Mouse (Mus musculus) testis, postnatal 10 days (tissue): ENCODE data around the gene Arcn1.
A peak's percentile ranks its signal among the peaks of the same experiment; 100 is the strongest.

Source experiments
- DNase-seq: peaks from one replicate; pipeline ENCODE4 v3.0.0; 2021; ENCODE audit warnings: low spot score

Arcn1 gene

GRCm38 (mm10) chr9:44745371-44745770 is 22.3 kb downstream of the Arcn1 start:
- DNase-seq = no peak

DNA sequence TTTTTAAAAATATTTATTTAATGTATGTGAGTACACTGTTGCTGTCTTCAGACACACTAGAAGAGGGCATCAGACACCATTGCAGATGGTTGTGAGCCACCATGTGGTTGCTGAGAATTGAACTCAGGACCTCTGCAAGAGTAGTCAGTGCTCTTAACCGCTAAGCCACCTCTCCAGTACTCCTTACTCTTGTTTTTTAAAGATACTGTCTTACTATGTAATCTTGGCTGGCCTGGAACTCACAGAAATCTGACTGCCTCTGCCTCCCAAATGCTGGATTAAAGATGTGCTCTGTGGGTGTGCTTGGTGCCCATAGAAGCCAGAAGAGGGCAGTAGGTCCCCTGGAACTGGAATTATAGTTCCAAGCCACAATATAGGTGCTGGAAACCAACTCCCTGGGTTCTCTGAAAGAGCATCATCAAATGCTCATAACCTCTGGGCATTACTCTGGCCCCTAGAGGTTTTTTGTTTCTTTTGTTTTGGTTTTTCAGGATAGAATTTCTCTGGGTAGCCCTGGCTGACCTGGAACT is 26.9 kb downstream of the Arcn1 start:
- no peak for DNase-seq

DNA sequence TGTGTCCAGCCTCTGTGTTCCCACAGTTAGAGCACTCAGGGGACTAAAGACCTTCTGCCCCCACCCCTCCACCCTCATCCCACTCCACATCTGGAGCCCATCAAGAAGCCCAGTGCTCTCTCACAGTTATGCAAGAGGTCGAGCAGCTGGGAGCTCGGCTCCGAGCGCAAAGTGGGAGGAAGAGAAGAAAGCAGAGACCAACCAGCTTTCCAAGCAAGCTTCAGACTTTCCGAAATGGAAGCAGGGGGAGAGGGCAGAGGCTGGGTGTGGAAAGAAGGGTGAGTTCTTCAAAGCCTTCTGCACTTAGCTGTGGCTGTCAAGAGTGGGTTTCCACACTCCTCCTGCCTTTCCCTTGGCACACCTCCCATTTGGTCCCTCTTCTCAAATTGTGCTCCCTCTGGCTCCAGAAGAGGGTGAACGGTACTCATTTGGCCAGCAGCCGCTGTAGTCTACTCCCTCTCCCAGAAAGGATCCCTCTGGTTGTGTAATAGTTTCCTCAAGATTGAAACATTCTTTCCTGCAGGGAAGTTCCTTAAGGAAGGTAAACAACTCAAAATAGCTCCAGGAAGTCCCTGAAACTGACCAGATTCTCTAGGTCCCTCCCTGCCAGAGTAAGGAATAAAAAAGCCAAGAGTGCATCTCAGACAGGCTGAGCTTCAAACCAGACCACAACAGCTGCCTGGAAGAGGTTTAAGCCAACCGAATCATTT is 30.2 kb downstream of the Arcn1 start:
- DNase-seq = peak; percentile 56

DNA sequence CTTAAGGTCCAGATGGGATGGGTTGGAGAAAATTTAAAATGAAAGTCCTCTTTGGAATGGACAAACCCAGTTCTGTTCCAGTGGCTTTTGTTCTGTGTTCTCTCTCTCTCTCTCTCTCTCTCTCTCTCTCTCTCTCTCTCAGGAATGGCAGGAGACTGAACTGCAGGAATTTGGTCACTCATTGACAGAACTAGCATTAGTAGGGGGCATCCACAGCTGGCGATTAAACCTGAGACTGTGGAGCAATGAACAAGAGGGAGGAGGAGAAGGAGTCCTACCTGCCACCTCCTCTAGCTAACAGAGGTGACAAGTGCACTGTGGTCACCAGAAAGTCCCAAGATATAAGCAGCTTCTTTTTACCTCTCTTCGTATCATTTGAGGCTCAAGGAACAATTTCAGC is 31.3 kb downstream of the Arcn1 start:
- no peak for DNase-seq

DNA sequence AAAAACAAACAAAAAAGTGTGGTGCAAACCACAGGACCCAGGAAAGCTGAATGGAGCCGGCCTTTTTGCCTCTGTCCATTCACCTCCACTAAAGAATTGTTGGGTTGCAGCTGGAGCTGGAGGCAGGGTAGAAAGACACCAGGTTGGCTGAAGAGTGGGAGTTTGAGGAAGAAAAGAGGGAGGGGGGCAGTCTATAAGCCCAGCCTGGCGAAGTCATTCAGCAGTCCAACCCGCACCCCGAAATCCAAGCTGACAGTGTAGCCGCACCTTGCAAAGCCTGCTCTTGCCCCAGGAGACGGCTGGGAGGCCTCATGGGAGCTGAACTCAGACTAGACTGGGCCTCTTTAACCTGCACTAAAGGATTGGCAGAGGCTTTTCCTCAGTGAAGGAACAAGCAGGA is 31.8 kb downstream of the Arcn1 start:
- DNase-seq = no peak

DNA sequence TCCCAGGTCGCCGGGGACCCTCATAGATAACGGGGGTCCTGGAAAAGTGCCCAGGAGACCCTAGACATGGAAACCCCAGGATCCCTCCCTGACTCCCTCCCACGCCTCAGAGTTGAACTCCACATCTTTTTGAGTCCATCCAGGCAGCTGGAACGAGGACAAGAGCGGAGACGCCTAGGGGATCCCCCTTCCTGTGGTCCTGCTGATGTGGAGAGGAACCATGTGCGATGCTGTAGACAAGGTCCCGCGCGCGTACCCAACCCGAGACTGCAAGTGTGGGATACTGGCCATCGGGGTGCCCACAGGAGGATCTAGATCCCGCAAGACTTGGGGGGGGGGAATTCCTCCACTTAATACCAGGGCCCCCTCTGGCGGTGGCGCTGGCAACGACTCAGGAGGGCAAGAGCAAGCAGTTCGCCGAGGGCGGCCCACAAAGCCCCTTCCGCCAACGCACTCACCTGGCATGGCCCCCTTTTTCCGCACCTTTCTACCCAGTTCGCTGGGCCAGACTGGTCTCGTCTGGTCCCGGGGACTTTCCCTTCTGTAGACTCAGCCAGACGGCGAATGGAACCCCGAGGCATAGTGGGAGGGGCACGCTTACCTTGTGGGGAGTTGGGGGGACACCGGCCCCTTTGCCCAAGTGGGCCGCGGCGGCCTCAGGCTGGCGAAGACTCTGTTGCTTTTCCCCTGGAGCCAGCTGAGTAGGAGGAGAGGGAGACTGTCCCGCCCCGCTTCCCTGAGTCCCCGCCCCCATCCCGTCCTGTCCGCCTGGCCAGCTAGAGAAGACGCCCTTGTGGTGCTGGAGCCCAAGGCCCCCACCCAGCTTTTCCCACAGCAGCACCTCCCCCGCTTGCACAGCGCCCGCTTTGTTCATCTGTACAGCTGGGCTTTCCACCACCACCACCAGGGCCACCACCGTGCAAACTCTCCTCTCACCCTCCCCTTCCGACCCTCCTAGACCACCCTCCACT is 32.8 kb downstream of the Arcn1 start, which contains the start of gene Phldb1:
Gene Phldb1, minus strand, starts transcription at position 675 of the 971 bp plus-strand sequence.
- peak; percentile 89 for DNase-seq

DNA sequence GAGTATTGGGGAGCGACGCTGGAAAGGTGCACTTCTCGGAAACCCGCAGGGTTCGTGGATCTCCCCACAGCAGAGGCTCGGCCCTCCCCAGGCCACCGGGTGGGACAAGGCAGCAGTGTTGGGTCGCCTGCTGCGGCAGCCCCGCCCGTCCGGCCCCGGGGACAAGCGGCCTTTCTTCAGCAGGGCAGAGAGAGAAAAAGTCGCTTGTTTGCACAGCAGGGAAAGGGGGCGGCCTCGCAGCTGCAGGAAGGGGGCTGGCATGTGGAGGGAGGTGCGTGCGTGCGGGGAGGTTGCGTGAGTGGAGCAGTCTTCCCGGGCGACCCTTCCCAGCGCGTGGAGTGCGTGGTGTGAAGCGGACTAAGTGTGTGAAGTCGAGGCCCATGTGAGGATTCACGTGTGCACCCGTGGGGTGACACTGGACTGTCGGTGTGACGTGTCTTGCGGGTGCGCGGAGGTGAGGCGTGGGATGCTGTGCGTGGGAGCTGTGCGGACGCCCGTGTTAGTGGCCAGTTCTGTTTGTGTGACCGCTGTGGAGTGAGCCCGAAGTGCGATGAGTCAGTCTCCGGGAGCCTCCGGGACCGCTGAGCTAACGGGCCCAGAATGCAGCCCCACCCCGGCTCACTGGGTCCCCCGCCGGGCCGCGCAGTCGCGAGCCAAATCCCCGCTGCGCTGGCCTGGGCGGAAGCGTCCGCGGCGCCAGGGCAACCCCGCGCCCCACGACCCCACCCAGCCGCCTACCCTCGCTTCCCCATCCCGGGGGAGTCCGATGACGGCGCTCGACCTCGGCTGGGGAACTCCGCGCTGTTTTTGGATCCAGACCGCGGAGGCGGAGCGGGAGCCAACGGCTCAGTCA is 33.7 kb downstream of the Arcn1 start:
- peak; percentile 71 for DNase-seq

DNA sequence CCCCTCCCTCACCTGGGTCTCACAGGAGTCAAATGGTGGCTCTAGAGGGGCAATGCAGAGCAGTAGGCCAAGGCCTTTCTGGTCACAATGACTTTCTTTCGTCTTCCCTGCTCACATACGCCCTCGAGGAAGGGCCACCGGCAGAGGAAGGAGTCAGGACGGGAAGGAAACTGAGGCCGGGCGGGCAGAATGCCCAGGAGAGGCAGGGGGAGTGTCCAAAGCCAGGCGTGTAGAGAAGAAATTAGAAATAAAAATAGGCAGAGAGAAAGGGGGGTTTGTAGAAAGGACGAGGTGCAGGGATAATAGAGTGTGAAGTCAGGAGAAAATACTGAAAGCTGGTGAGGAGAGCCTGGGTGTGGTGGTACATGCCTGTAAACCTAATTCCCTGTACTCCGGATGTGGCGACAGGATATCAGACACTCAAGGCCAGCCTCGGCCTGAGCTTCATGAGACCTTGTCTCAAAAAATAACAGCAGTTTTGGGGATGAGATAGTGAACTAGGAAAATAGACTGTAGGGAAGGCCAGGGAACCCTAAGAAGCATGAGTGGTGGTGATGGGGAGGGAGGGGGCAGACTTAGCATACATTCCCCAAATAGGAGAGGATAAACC is 34.6 kb downstream of the Arcn1 start:
- no peak for DNase-seq

- no peak for DNase-seq
These were observed 35.5 kb downstream of the Arcn1 start for GRCm38 (mm10) chr9:44732130-44732549.

DNA sequence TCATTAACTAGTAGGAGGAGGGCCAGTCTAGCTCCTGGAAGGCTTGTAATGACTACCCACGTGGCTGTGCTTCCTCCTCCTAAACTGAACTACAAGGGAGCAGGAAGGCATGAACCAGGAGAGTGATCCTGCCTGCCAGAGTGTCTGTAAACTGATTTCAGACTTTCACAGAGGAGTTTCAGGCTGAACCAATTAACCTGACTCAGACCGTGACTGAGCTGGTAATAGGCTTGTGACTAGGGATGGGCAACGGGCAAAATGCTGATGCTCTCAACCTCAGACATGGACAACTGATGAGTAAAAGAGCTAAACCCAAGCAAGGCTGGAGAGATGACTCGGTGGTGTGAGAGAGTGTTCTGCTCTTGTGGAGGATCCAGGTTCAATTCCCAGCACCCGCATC is 40.2 kb downstream of the Arcn1 start:
- DNase-seq = no peak

DNA sequence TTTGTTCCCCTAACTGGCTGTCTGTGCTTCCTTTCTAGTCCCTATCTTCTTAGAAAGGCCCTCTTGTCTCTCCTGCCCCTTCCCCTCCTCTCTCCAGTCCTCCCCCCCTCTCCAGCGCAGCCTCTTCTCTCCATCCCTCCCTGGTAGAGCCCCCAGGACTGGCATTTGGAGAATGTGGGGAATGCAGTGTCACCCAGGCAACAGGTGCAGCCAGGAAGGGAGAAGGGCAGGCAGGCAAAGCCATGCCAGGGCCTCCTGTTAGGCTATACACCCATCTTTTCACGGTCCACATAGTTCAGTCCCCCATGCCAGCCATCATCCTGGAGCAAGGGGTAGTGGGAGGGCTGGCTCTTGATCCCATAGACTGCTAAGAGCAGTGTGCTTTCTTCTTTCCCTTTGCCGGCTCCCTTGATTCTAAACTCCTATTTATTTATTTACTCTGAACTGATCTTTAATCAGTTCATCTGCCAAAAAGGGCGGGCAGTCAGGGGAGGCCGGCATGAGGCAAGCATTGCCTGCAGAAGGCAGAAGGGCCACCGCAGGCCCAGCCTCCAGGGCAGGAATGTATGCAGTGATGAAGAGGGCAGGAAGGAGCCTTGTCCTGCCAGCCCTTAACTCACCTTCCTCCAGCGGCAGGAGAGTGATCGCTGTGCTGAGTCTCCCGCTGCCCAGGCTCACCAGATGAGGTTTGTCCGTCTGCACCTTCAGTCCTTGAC is 41.1 kb downstream of the Arcn1 start:
- DNase-seq = peak; percentile 39

DNA sequence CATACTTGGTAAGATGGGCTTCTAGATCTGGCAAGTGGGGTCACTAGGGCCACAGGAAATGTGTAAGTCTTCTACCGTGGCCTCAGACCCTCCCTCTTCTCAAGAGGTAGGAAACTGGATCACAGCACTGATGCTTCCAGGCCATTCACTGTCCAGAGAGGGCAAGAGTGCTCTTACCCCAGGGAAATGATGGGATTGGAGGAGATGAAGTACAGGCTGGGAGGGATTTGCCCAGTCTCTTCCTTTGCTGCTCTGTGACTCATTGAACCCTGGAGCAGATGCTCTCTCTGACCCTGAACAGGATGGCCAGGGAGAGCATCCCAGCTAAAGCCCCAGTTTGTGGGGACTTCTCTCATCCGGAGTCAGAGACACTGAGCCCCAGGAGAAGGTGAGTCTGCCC is 43.0 kb downstream of the Arcn1 start:
- no peak for DNase-seq

GRCm38 (mm10) chr9:44724223-44724622 is 43.4 kb downstream of the Arcn1 start:
- peak; percentile 55 for DNase-seq

DNA sequence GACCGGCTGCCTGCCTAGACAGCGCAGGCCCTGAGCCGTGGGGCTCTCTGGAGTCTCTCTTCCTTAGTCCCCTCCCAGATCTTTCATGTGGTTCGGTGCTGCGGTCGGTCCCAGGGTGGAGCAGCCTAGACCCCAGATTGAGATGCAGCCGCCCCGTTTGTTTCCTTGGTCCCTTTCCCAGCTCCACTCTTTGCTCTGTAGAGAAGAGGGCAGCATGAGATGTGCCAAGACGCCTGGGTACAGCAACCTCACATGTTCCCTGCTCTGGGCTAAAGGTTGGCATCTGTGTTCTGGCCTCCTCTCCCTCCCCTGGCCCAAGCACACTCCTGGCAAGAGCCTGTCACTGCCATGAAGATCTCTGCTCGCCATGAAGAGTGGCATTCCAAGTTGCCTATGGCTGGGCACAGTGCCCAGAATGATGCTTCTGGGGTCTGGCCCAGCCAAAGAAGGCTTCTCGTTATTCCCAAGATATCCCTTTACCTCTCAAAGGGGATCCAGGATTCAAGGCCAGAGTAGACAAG is 44.1 kb downstream of the Arcn1 start:
- no peak for DNase-seq

DNA sequence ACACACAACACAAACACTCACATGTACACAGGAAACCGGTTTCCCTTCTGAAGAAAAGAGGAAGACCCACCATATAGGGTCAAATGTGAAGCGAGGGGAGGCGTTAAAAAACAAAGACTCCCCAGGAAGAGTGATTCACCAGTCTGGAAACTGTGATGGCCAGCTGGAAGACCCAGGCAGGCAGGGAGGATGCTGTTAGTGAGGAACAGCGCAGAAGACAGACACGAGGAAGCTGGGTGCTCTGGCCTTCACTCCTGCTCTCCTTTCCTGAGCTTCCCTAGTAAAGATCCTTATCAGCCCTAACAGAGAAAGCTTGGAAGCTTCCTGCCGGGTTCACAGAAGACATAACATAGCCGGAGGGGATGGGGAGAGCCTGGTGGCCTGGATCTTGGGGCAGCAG is 44.6 kb downstream of the Arcn1 start:
- no peak for DNase-seq

DNA sequence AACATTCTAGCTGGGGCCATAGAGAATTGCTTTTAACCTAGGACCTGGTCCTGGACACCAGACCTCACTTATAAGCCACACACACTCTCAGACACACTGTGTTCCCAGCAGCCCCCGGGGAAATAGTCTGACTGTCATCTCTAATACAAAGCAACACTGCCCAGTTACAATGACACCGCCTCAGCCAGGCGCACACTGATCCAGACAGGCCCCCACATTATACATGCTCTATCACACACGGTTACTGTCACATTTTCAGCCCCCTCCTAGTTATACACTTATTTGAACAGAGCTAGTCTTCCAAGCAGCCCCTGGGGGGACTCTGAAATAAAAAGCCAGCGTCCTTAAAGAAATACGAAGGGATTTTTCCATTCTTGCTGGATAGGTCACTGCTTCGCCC is 45.1 kb downstream of the Arcn1 start:
- DNase-seq = no peak

DNA sequence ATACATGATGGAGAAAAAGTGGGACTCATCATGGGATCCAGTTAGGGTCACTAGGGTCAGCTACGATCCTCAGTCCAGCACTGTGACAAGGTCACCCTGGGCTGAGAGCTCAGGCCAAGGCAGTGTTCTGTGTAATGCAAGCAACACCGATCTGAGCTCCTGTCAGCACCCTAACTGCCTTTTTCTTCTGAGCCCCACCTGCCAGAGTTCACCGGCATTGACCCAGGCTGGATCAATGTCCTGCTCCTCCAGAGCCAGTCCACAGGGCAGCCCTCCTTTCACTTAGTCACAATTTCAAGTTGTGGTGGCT is 45.8 kb downstream of the Arcn1 start:
- DNase-seq = no peak

DNA sequence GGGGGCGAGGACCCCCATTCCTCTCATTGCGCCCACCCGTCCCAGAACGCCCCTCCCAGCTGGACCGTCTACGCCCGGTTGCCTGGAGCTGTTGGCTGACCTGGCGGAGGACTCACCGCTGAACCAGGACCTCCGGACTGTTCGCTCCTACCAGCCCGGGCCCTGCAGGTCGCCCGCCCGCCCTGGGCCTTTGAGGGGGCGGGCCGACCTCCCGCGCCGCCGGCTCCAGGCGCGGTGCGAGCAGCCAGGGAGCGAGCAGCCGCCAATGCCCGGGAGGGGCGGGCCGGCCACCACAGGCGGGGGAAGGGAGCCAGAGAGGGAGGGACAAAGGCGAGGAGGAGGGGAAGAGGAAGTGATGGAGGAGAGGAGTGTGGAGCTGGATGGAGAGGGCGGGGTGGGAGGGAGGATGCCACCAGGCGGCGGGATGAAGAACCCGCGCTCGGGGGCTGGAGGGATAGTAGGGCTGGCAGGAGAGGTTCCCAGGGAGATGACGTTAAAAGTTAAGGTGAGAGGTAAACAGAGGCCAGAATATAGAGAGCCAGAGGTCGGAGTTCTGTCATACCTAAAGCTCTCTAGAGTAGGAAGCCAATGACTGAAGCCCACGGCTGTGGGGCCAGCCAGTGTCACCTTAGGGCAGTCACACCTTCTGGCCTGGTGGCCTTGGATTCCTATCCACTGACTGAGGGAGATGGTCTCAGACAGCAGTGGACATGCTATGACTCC is 46.3 kb downstream of the Arcn1 start:
- peak; percentile 86 for DNase-seq

- no peak for DNase-seq
These were observed 47.1 kb downstream of the Arcn1 start for GRCm38 (mm10) chr9:44720358-44721153.
